ENCODE assay signal across 10 mouse cellular contexts in genomic region chr10:95143446-95144114, GRCm38 (mm10).
DNase-seq lines count a peak whose midpoint lies in the region; ATAC-seq and TF ChIP-seq lines count a peak whose summit lies in the region.
"Had no signal": no experiment of that assay in that cellular context is flagged by ENCODE, and none has a peak within 500 bp of the region (broad histone marks: within the 10 kb centered on the region; RNA-seq: fewer than 3 reads in every experiment).

No protein-coding gene starts in this region.

- no peak for DNase-seq in kidney, adult 8-10 months
- no peak for DNase-seq in hindbrain, postnatal 0 days (ENCODE audit: low spot score)
- DNase-seq in neural tube, embryonic 10.5 days (ENCODE audit: extremely low spot score, low spot score): peak; percentile 28
- DNase-seq in T-cell, adult 2 months (ENCODE audit: low spot score): no peak
- no peak for DNase-seq in testis, postnatal 14 days (ENCODE audit: low spot score)
- no peak for DNase-seq in layer of hippocampus, adult 9-11 months

- no peak for TF ChIP-seq CTCF in hindbrain, postnatal 0 days (IDR thresholded peaks at IDR 0.05; ENCODE audit: low read depth)

- no peaks in the 10 kb centered on the region for H3K36me3 ChIP-seq in kidney, embryonic 15.5 days
- no peaks in the 10 kb centered on the region for H3K36me3 ChIP-seq in embryonic facial prominence, embryonic 13.5 days
- H3K36me3 ChIP-seq in hindbrain, postnatal 0 days (ENCODE audit: insufficient read depth, low read length): no peaks in the 10 kb centered on the region

- H3K4me1 ChIP-seq in kidney, embryonic 15.5 days: peaks cover 48% of the 10 kb centered on the region
- H3K4me1 ChIP-seq in embryonic facial prominence, embryonic 13.5 days: peaks cover 45% of the 10 kb centered on the region
- peaks cover 20% of the 10 kb centered on the region for H3K4me1 ChIP-seq in hindbrain, postnatal 0 days (ENCODE audit: insufficient read depth, low read length)

- H3K9me3 ChIP-seq in kidney, embryonic 15.5 days (replicated peaks): no peaks in the 10 kb centered on the region
- no peaks in the 10 kb centered on the region for H3K9me3 ChIP-seq in embryonic facial prominence, embryonic 13.5 days
- no peaks in the 10 kb centered on the region for H3K9me3 ChIP-seq in hindbrain, postnatal 0 days (ENCODE audit: low read length)

- no peak for ATAC-seq in kidney, embryonic 15.5 days (replicated peaks; ENCODE audit: low FRiP score)
- no peak for ATAC-seq in embryonic facial prominence, embryonic 13.5 days (ENCODE audit: insufficient number of reproducible peaks, insufficient read depth, low FRiP score, low TSS enrichment, low read depth)
- no peak for ATAC-seq in hindbrain, postnatal 0 days

- H3K27ac ChIP-seq in kidney, embryonic 15.5 days: peak overlapping the region; percentile 42
- peak overlapping the region; percentile 30; the same call in 1 of the 2 replicates for H3K27ac ChIP-seq in embryonic facial prominence, embryonic 13.5 days
- H3K27ac ChIP-seq in hindbrain, postnatal 0 days: peak overlapping the region; percentile 66
- H3K27ac ChIP-seq: macrophage had no signal

- H3K4me2 ChIP-seq in kidney, embryonic 15.5 days: 0 out of 2 replicates have a peak overlapping the region, but pooled peaks have one; percentile 0
- no peak overlapping the region for H3K4me2 ChIP-seq in embryonic facial prominence, embryonic 13.5 days
- peak overlapping the region; percentile 21 for H3K4me2 ChIP-seq in hindbrain, postnatal 0 days (ENCODE audit: low read depth, low read length)

- H3K4me3 ChIP-seq in kidney, embryonic 15.5 days (replicated peaks): no peak overlapping the region
- no peak overlapping the region for H3K4me3 ChIP-seq in embryonic facial prominence, embryonic 13.5 days
- H3K4me3 ChIP-seq in hindbrain, postnatal 0 days (ENCODE audit: low read length): no peak overlapping the region

- no peaks in the 10 kb centered on the region for H3K27me3 ChIP-seq in kidney, embryonic 15.5 days
- H3K27me3 ChIP-seq in embryonic facial prominence, embryonic 13.5 days: no peaks in the 10 kb centered on the region
- no peaks in the 10 kb centered on the region for H3K27me3 ChIP-seq in hindbrain, postnatal 0 days (ENCODE audit: insufficient read depth, low read length)
- H3K27me3 ChIP-seq: CH12.LX had no signal

- 31% methylated on average over 2 of the region's 2 CpGs for WGBS in kidney, embryonic 15.5 days
- WGBS in embryonic facial prominence, embryonic 13.5 days: 24% methylated on average over 2 of the region's 2 CpGs
- 18% methylated on average over 2 of the region's 2 CpGs for WGBS in hindbrain, postnatal 0 days

- no peak overlapping the region for H3K9ac ChIP-seq in kidney, embryonic 15.5 days
- no peak overlapping the region; the same call in 1 of the 2 replicates for H3K9ac ChIP-seq in embryonic facial prominence, embryonic 13.5 days
- H3K9ac ChIP-seq in hindbrain, postnatal 0 days (replicated peaks; ENCODE audit: low read length): no peak overlapping the region
